Mouse (Mus musculus) mouse embryonic stem cell (cell line): ENCODE data around the gene Cep295nl.

Experiments used
- in situ Hi-C, 2 experiments: fragments of 300-500 bp; cut with MboI; formaldehyde crosslinking; loops; 1 replicate in 1 of 2; 3 replicates in 1 of 2; pipeline ENCODE4 v1.14.3; 2019 to 2020; ENCODE audit warnings: low sequenced_read_pairs in 2 of 2, low pct_unique_long_range_greater_than_20kb in 1 of 2, mixed read lengths in 1 of 2; ENCODE audit not compliant: unreplicated experiment in 1 of 2

The Cep295nl gene

GRCm38 (mm10) chr11:118289999-118290889, 52.1 kb downstream of the Cep295nl start, which contains the start of gene Usp36:
TSS of gene Usp36 (minus strand) at chr11:118290244.
- in situ Hi-C loops, result no loop called here

- in situ Hi-C loops, result no loop called here
Measured at GRCm38 (mm10) chr11:118289562-118289961, 52.7 kb downstream of the Cep295nl start.

- in situ Hi-C loops, result no loop called here
Measured at GRCm38 (mm10) chr11:118289037-118289511, 53.2 kb downstream of the Cep295nl start.

GRCm38 (mm10) chr11:118287573-118287972, 54.7 kb downstream of the Cep295nl start:
- in situ Hi-C loops, result no loop called here

GRCm38 (mm10) chr11:118286434-118286833, 55.9 kb downstream of the Cep295nl start:
- in situ Hi-C loops, result no loop called here

DNA sequence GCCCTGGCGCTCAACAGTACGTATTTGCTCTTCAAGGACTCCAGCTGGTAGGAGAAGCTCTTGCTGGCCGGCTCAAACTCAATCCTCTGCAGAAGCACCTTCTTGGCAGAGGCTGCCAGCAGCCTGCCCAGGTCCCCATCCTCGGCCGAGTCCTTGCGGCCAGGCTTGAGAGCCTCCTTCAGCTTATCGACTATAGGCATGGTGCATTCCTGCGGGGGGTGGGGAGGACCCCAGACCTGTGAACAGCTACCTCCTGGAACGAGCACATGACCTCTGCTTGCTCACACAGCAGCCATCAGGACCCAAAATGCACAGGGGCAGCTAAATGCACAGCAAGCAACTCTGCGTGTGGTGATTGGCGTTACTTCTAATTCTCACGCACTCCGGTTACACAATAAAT, 56.5 kb downstream of the Cep295nl start:
- in situ Hi-C loops, result no loop called here
